Comparison of ENCODE assay signal across 34 mouse cellular contexts in genomic region chr11:3989748-3990147, GRCm38 (mm10). TPM values are rescaled to one million over a fixed set of nuclear protein-coding genes. Genes with fewer than 3 reads are reported as not detected.
DNase-seq lines count a peak whose midpoint lies in the region; ATAC-seq and TF ChIP-seq lines count a peak whose summit lies in the region.
"Had no signal": no experiment of that assay in that cellular context is flagged by ENCODE, and none has a peak within 500 bp of the region (broad histone marks: within the 10 kb centered on the region; RNA-seq: fewer than 3 reads in every experiment).

No protein-coding gene starts in this region.

- H3K4me1 ChIP-seq in kidney, embryonic 16.5 days (ENCODE audit: insufficient read depth, low read length): peaks cover 1% of the 10 kb centered on the region; the same call in 1 of the 2 replicates
- H3K4me1 ChIP-seq in kidney, postnatal 0 days (replicated peaks; ENCODE audit: insufficient read depth, low read length): no peaks in the 10 kb centered on the region
- H3K4me1 ChIP-seq in intestine, embryonic 15.5 days (replicated peaks): no peaks in the 10 kb centered on the region
- H3K4me1 ChIP-seq: embryonic facial prominence, embryonic 13.5 days; forebrain, embryonic 13.5 days; heart, embryonic 12.5 days; heart, embryonic 15.5 days; hindbrain, embryonic 13.5 days had no signal

- no peak for TF ChIP-seq CTCF in kidney, postnatal 0 days (IDR thresholded peaks at IDR 0.05; ENCODE audit: low read depth)

- WGBS in kidney, embryonic 16.5 days: 62% methylated on average over 3 of the region's 3 CpGs
- WGBS in kidney, postnatal 0 days: 56% methylated on average over 3 of the region's 3 CpGs
- WGBS in intestine, embryonic 15.5 days: 63% methylated on average over 3 of the region's 3 CpGs

- H3K9ac ChIP-seq in kidney, embryonic 16.5 days (replicated peaks; ENCODE audit: low read length): no peak overlapping the region
- no peak overlapping the region for H3K9ac ChIP-seq in kidney, postnatal 0 days (ENCODE audit: low read depth, low read length)
- H3K9ac ChIP-seq in intestine, embryonic 15.5 days: no peak overlapping the region
- H3K9ac ChIP-seq: embryonic facial prominence, embryonic 13.5 days; forebrain, embryonic 13.5 days; heart, embryonic 12.5 days; heart, embryonic 15.5 days; hindbrain, embryonic 13.5 days had no signal

- no peaks in the 10 kb centered on the region for H3K36me3 ChIP-seq in kidney, embryonic 16.5 days (ENCODE audit: insufficient read depth, low read length)
- no peaks in the 10 kb centered on the region for H3K36me3 ChIP-seq in kidney, postnatal 0 days (ENCODE audit: insufficient read depth, low read length)
- no peaks in the 10 kb centered on the region for H3K36me3 ChIP-seq in intestine, embryonic 15.5 days
- H3K36me3 ChIP-seq: embryonic facial prominence, embryonic 10.5 days; embryonic facial prominence, embryonic 13.5 days; forebrain, embryonic 10.5 days; heart, embryonic 12.5 days; heart, embryonic 15.5 days; hindbrain, embryonic 10.5 days; hindbrain, embryonic 13.5 days had no signal

- H3K27me3 ChIP-seq in kidney, embryonic 16.5 days (ENCODE audit: insufficient read depth, low read length): no peaks in the 10 kb centered on the region
- no peaks in the 10 kb centered on the region for H3K27me3 ChIP-seq in kidney, postnatal 0 days (ENCODE audit: insufficient read depth, low read length)
- H3K27me3 ChIP-seq in intestine, embryonic 15.5 days (replicated peaks): no peaks in the 10 kb centered on the region

- H3K4me2 ChIP-seq in kidney, embryonic 16.5 days (replicated peaks; ENCODE audit: low read depth, low read length): no peak overlapping the region
- H3K4me2 ChIP-seq in kidney, postnatal 0 days (ENCODE audit: low read length): no peak overlapping the region
- H3K4me2 ChIP-seq in intestine, embryonic 15.5 days (replicated peaks): no peak overlapping the region
- H3K4me2 ChIP-seq: embryonic facial prominence, embryonic 13.5 days; forebrain, embryonic 13.5 days; heart, embryonic 12.5 days; heart, embryonic 15.5 days; hindbrain, embryonic 13.5 days had no signal

- peak; percentile 59 for DNase-seq in kidney, adult 18-20 months
- peak; percentile 56 to 76 for DNase-seq in kidney, adult 8-10 months
- DNase-seq in kidney, postnatal 0 days (ENCODE audit: low spot score): no peak
- peak; percentile 54 to 81 for DNase-seq in kidney, postnatal 25 days
- no peak for DNase-seq in layer of hippocampus, adult 9-10 months (ENCODE audit: low spot score)
- DNase-seq: adrenal gland, adult 2 months; adrenal gland, postnatal 14 days; cerebellum, adult 11-12 months; cerebellum, adult 8-10 months; cerebellum, postnatal 10 days; cerebellum, postnatal 36 days; embryo, embryonic 11 days; gastrocnemius, postnatal 25 days; heart, adult 18-20 months; heart, postnatal 10 days; heart, postnatal 36 days had no signal

- H3K27ac ChIP-seq in kidney, embryonic 16.5 days (ENCODE audit: low read length): no peak overlapping the region
- H3K27ac ChIP-seq in kidney, postnatal 0 days: 0 out of 2 replicates have a peak overlapping the region, but pooled peaks have one; percentile 5
- no peak overlapping the region for H3K27ac ChIP-seq in intestine, embryonic 15.5 days
- H3K27ac ChIP-seq: embryonic facial prominence, embryonic 10.5 days; embryonic facial prominence, embryonic 13.5 days; forebrain, embryonic 10.5 days; forebrain, embryonic 13.5 days; heart, embryonic 15.5 days; hindbrain, embryonic 10.5 days; hindbrain, embryonic 13.5 days had no signal

- no peak for ATAC-seq in kidney, embryonic 16.5 days (ENCODE audit: low FRiP score, low TSS enrichment)
- 0 out of 2 replicates have a peak, but pooled peaks have one; percentile 40 for ATAC-seq in kidney, postnatal 0 days (replicated peaks; ENCODE audit: low FRiP score, low read depth)
- no peak for ATAC-seq in intestine, embryonic 15.5 days
- ATAC-seq in erythroblast, adult 5-6 weeks (replicated peaks; ENCODE audit: low FRiP score, poor library complexity, severe bottlenecking): no peak
- ATAC-seq: CD4-positive, CD25-positive, alpha-beta regulatory T cell, adult 4 months; forebrain, embryonic 13.5 days; forebrain, embryonic 16.5 days had no signal

- H3K9me3 ChIP-seq in kidney, embryonic 16.5 days (ENCODE audit: low read length): no peaks in the 10 kb centered on the region
- H3K9me3 ChIP-seq in kidney, postnatal 0 days (replicated peaks; ENCODE audit: low read length): no peaks in the 10 kb centered on the region
- H3K9me3 ChIP-seq in intestine, embryonic 15.5 days: no peaks in the 10 kb centered on the region
- H3K9me3 ChIP-seq: embryonic facial prominence, embryonic 10.5 days; embryonic facial prominence, embryonic 13.5 days; forebrain, embryonic 10.5 days; forebrain, embryonic 13.5 days; heart, embryonic 12.5 days; heart, embryonic 15.5 days; hindbrain, embryonic 10.5 days; hindbrain, embryonic 13.5 days had no signal

- H3K4me3 ChIP-seq in kidney, embryonic 16.5 days (ENCODE audit: low read length): no peak overlapping the region
- no peak overlapping the region for H3K4me3 ChIP-seq in kidney, postnatal 0 days (replicated peaks; ENCODE audit: low read depth, low read length)
- H3K4me3 ChIP-seq in intestine, embryonic 15.5 days (replicated peaks): no peak overlapping the region
- H3K4me3 ChIP-seq: embryonic facial prominence, embryonic 10.5 days; embryonic facial prominence, embryonic 13.5 days; forebrain, embryonic 10.5 days; forebrain, embryonic 13.5 days; heart, embryonic 12.5 days; heart, embryonic 15.5 days; hindbrain, embryonic 10.5 days; hindbrain, embryonic 13.5 days had no signal

RNA-seq across cellular contexts. Expression of gene Gal3st1, which starts 6.3 kb away (rescaled TPM):
- polyA plus RNA-seq in kidney, embryonic 16.5 days (2015; fragmentation: Nextera tagmentation; extraction: Ambion mirVana): 9.7 and 11.1 TPM in 2 replicates
- polyA plus RNA-seq in kidney, postnatal 0 days (2015; fragmentation: Nextera tagmentation; extraction: Ambion mirVana): 26.2 and 30.3 TPM in 2 replicates
- polyA plus RNA-seq in intestine, embryonic 15.5 days (2015; fragmentation: Nextera tagmentation; extraction: Ambion mirVana): 26.0 and 27.0 TPM in 2 replicates
- not detected in 2 replicates for total RNA-seq in erythroblast, adult 5-6 weeks (2015; ENCODE audit: low replicate concordance)
- total RNA-seq in erythroblast, adult 5-6 weeks (2017; ENCODE audit: low replicate concordance): not detected in 2 replicates
- polyA plus RNA-seq: CD4-positive, CD25-positive, alpha-beta regulatory T cell, adult 4 months had no signal

RNA-seq across cellular contexts. Expression of gene 4930556J24Rik, which starts 13.2 kb away (rescaled TPM):
- polyA plus RNA-seq in kidney, embryonic 16.5 days (2015; fragmentation: Nextera tagmentation; extraction: Ambion mirVana): 0.31 and 0.49 TPM in 2 replicates
- 0.61 and 1.2 TPM in 2 replicates for polyA plus RNA-seq in kidney, postnatal 0 days (2015; fragmentation: Nextera tagmentation; extraction: Ambion mirVana)
- not detected in 2 replicates for polyA plus RNA-seq in intestine, embryonic 15.5 days (2015; fragmentation: Nextera tagmentation; extraction: Ambion mirVana)
- total RNA-seq in erythroblast, adult 5-6 weeks (2015; ENCODE audit: low replicate concordance): not detected in 2 replicates
- not detected in 2 replicates for total RNA-seq in erythroblast, adult 5-6 weeks (2017; ENCODE audit: low replicate concordance)
- total RNA-seq: adrenal gland, adult 2 months; adrenal gland, postnatal 14 days; gastrocnemius, adult 8-10 months; gastrocnemius, postnatal 25 days; heart, adult 18-20 months; heart, postnatal 10 days; heart, postnatal 36 days had no signal
- polyA plus RNA-seq: adrenal gland, adult 2 months; brain, embryonic 14.5 days; CD4-positive, CD25-positive, alpha-beta regulatory T cell, adult 4 months; forebrain, embryonic 13.5 days; gonadal fat pad, adult 2 months; heart, embryonic 12.5 days; heart, embryonic 15.5 days; hindbrain, embryonic 13.5 days had no signal

RNA-seq across cellular contexts. Expression of gene Pes1, which starts 26.0 kb away (rescaled TPM):
- polyA plus RNA-seq in kidney, embryonic 16.5 days (2015; fragmentation: Nextera tagmentation; extraction: Ambion mirVana): 88.0 and 88.8 TPM in 2 replicates
- polyA plus RNA-seq in kidney, postnatal 0 days (2015; fragmentation: Nextera tagmentation; extraction: Ambion mirVana): 55.0 and 61.7 TPM in 2 replicates
- polyA plus RNA-seq in intestine, embryonic 15.5 days (2015; fragmentation: Nextera tagmentation; extraction: Ambion mirVana): 81.3 and 84.1 TPM in 2 replicates
- 11.3 and 15.0 TPM in 2 replicates for total RNA-seq in erythroblast, adult 5-6 weeks (2015; ENCODE audit: low replicate concordance)
- 19.0 and 20.4 TPM in 2 replicates for total RNA-seq in erythroblast, adult 5-6 weeks (2017; ENCODE audit: low replicate concordance)

RNA-seq across cellular contexts. Expression of gene Sec14l4, which starts 41.5 kb away (rescaled TPM):
- polyA plus RNA-seq in kidney, embryonic 16.5 days (2015; fragmentation: Nextera tagmentation; extraction: Ambion mirVana): 0.41 TPM in 1 of 2 replicates, not detected in the other
- not detected in 2 replicates for polyA plus RNA-seq in kidney, postnatal 0 days (2015; fragmentation: Nextera tagmentation; extraction: Ambion mirVana)
- polyA plus RNA-seq in intestine, embryonic 15.5 days (2015; fragmentation: Nextera tagmentation; extraction: Ambion mirVana): 0.52 and 0.63 TPM in 2 replicates
- not detected in 2 replicates for total RNA-seq in erythroblast, adult 5-6 weeks (2015; ENCODE audit: low replicate concordance)
- total RNA-seq in erythroblast, adult 5-6 weeks (2017; ENCODE audit: low replicate concordance): not detected in 2 replicates
- total RNA-seq: gastrocnemius, adult 8-10 months; gastrocnemius, postnatal 25 days; MEL had no signal
- polyA plus RNA-seq: brain, embryonic 14.5 days; C2C12; CD4-positive, CD25-positive, alpha-beta regulatory T cell, adult 4 months; embryonic facial prominence, embryonic 10.5 days; forebrain, embryonic 10.5 days; forebrain, embryonic 13.5 days; forebrain, embryonic 16.5 days; heart, embryonic 12.5 days; hindbrain, embryonic 10.5 days; hindbrain, embryonic 13.5 days had no signal

RNA-seq across cellular contexts. Expression of gene Tcn2, which starts 57.8 kb away (rescaled TPM):
- polyA plus RNA-seq in kidney, embryonic 16.5 days (2015; fragmentation: Nextera tagmentation; extraction: Ambion mirVana): 152 and 173 TPM in 2 replicates
- 233 and 274 TPM in 2 replicates for polyA plus RNA-seq in kidney, postnatal 0 days (2015; fragmentation: Nextera tagmentation; extraction: Ambion mirVana)
- polyA plus RNA-seq in intestine, embryonic 15.5 days (2015; fragmentation: Nextera tagmentation; extraction: Ambion mirVana): 57.5 and 63.7 TPM in 2 replicates
- 33.4 and 50.3 TPM in 2 replicates for total RNA-seq in erythroblast, adult 5-6 weeks (2015; ENCODE audit: low replicate concordance)
- 12.0 and 20.8 TPM in 2 replicates for total RNA-seq in erythroblast, adult 5-6 weeks (2017; ENCODE audit: low replicate concordance)

Comparison
In these comparisons a context has a peak if more than half of its experiments do, and no peak if none do; other contexts are left out.
1. DNase-seq: peak in kidney, adult 18-20 months (single experiment), kidney, adult 8-10 months (2 of 2) and kidney, postnatal 25 days (2 of 2); none in kidney, postnatal 0 days (single experiment) and layer of hippocampus, adult 9-10 months (single experiment).